Mouse (Mus musculus) heart, embryonic 10.5 days (tissue): ENCODE results near the gene Grxcr1. TPM values are rescaled to one million over a fixed set of nuclear protein-coding genes. Genes with fewer than 3 reads are reported as not detected.

ENCODE experiments used
- polyA plus RNA-seq: library from polyadenylated mRNA; unstranded; fragments of >200 nt; fragmentation: Nextera tagmentation; extraction: Ambion mirVana; gene quantifications from 2 replicates; pipeline ENCODE4 v1.2.1, GENCODE M21; 2016

Gene Grxcr1
- polyA plus RNA-seq, 1 experiment from 2014 or later: not detected

Other genes with a start within 250 kb of the Grxcr1 start
- gene Atp8a1, start 184.4 kb upstream of the Grxcr1 start, polyA plus RNA-seq: 16.2 and 19.9 TPM in 2 replicates
- not detected in 2 replicates for gene Gm5108, start 90.2 kb upstream of the Grxcr1 start, polyA plus RNA-seq
- gene Gm21905, start 85.4 kb upstream of the Grxcr1 start, polyA plus RNA-seq: not detected in 2 replicates